Comparison of ENCODE assay signal across 16 mouse cellular contexts in the genomic region with DNA sequence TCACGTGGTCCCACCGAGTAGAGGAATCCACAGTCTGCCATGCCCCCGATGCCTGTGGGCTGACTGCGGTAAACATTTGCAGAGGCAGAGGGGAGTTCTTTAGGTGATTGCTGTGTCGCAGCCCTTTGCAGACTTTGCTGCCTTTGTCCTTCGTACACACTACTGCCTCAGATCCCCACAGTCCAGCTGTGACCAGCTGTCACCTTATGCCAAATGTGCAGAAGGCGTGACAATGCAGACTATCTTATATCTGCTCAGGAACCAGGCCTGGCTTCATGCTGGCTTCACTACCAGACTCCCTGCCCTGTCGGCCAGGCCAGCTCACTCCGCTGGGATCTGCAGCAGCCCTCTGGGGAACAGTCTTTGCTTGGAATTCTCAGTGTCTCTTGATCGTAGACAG. TPM values are rescaled to one million over a fixed set of nuclear protein-coding genes. Genes with fewer than 3 reads are reported as not detected.
A peak's percentile ranks its signal among the peaks of the same experiment; 100 is the strongest.
DNase-seq lines count a peak whose midpoint lies in the region; ATAC-seq and TF ChIP-seq lines count a peak whose summit lies in the region.
"Had no signal": no experiment of that assay in that cellular context is flagged by ENCODE, and none has a peak within 500 bp of the region (broad histone marks: within the 10 kb centered on the region; RNA-seq: fewer than 3 reads in every experiment).

No protein-coding gene starts in this region.

- no peak for TF ChIP-seq POLR2A in limb, embryonic 14.5 days (IDR thresholded peaks at IDR 0.05; ENCODE audit: borderline replicate concordance, extremely low read depth, insufficient read depth, insufficient read length)

- no peaks in the 10 kb centered on the region for H3K36me3 ChIP-seq in forebrain, embryonic 10.5 days (replicated peaks)
- H3K36me3 ChIP-seq in forebrain, embryonic 15.5 days = no peaks in the 10 kb centered on the region
- H3K36me3 ChIP-seq in kidney, embryonic 15.5 days = no peaks in the 10 kb centered on the region
- H3K36me3 ChIP-seq in limb, embryonic 14.5 days (ENCODE audit: control insufficient read depth, insufficient read depth, low read length) = no peaks in the 10 kb centered on the region
- H3K36me3 ChIP-seq: heart, embryonic 13.5 days had no signal

- H3K4me3 ChIP-seq in forebrain, embryonic 10.5 days = no peak overlapping the region
- no peak overlapping the region for H3K4me3 ChIP-seq in forebrain, embryonic 15.5 days
- H3K4me3 ChIP-seq in kidney, embryonic 15.5 days (replicated peaks) = no peak overlapping the region
- H3K4me3 ChIP-seq in limb, embryonic 14.5 days (replicated peaks; ENCODE audit: low read length) = no peak overlapping the region
- H3K4me3 ChIP-seq: heart, embryonic 13.5 days had no signal

- H3K4me1 ChIP-seq in forebrain, embryonic 10.5 days = peaks cover 7% of the 10 kb centered on the region
- no peaks in the 10 kb centered on the region for H3K4me1 ChIP-seq in forebrain, embryonic 15.5 days
- 0 out of 2 replicates have a peak, but pooled peaks cover 2% of the 10 kb centered on the region for H3K4me1 ChIP-seq in kidney, embryonic 15.5 days
- H3K4me1 ChIP-seq in limb, embryonic 14.5 days (ENCODE audit: control insufficient read depth, insufficient read depth, low read length) = no peaks in the 10 kb centered on the region
- H3K4me1 ChIP-seq: heart, embryonic 13.5 days had no signal

- H3K27ac ChIP-seq in forebrain, embryonic 10.5 days = peak overlapping the region; percentile 58
- no peak overlapping the region for H3K27ac ChIP-seq in forebrain, embryonic 15.5 days (replicated peaks)
- peak overlapping the region; percentile 63; the same call in 1 of the 2 replicates for H3K27ac ChIP-seq in kidney, embryonic 15.5 days
- H3K27ac ChIP-seq in limb, embryonic 14.5 days (replicated peaks; ENCODE audit: low read depth, low read length) = no peak overlapping the region
- H3K27ac ChIP-seq: heart, embryonic 13.5 days; stomach, postnatal 0 days had no signal

- peaks cover 7% of the 10 kb centered on the region; the same call in 1 of the 2 replicates for H3K9me3 ChIP-seq in forebrain, embryonic 10.5 days
- no peaks in the 10 kb centered on the region for H3K9me3 ChIP-seq in forebrain, embryonic 15.5 days
- H3K9me3 ChIP-seq in kidney, embryonic 15.5 days (replicated peaks) = peaks cover 4% of the 10 kb centered on the region; the same call in 1 of the 2 replicates
- H3K9me3 ChIP-seq in limb, embryonic 14.5 days (ENCODE audit: control insufficient read depth, low read length) = peaks cover 5% of the 10 kb centered on the region; the same call in 1 of the 2 replicates

- no peaks in the 10 kb centered on the region for H3K27me3 ChIP-seq in forebrain, embryonic 10.5 days (ENCODE audit: poor library complexity, severe bottlenecking)
- H3K27me3 ChIP-seq in forebrain, embryonic 15.5 days = no peaks in the 10 kb centered on the region
- H3K27me3 ChIP-seq in kidney, embryonic 15.5 days = no peaks in the 10 kb centered on the region
- no peaks in the 10 kb centered on the region for H3K27me3 ChIP-seq in limb, embryonic 14.5 days (ENCODE audit: control insufficient read depth, insufficient read depth, low read length)
- H3K27me3 ChIP-seq: CH12.LX; heart, embryonic 13.5 days had no signal

- H3K4me2 ChIP-seq in forebrain, embryonic 15.5 days (replicated peaks) = no peak overlapping the region
- H3K4me2 ChIP-seq in kidney, embryonic 15.5 days = no peak overlapping the region
- no peak overlapping the region for H3K4me2 ChIP-seq in limb, embryonic 14.5 days (replicated peaks; ENCODE audit: low read depth, low read length, severe bottlenecking)
- H3K4me2 ChIP-seq: heart, embryonic 13.5 days had no signal

- no peak for ATAC-seq in forebrain, embryonic 15.5 days (replicated peaks)
- peak; percentile 86 for ATAC-seq in kidney, embryonic 15.5 days (replicated peaks; ENCODE audit: low FRiP score)
- peak; percentile 84 for ATAC-seq in limb, embryonic 14.5 days (ENCODE audit: low FRiP score, low read depth)
- ATAC-seq: liver, postnatal 0 days had no signal

- 68% methylated on average over 10 of the region's 10 CpGs for WGBS in forebrain, embryonic 10.5 days
- WGBS in forebrain, embryonic 15.5 days = 58% methylated on average over 10 of the region's 10 CpGs
- 32% methylated on average over 10 of the region's 10 CpGs for WGBS in kidney, embryonic 15.5 days
- 43% methylated on average over 10 of the region's 10 CpGs for WGBS in limb, embryonic 14.5 days

- H3K9ac ChIP-seq in forebrain, embryonic 15.5 days (replicated peaks) = no peak overlapping the region
- no peak overlapping the region for H3K9ac ChIP-seq in kidney, embryonic 15.5 days
- no peak overlapping the region for H3K9ac ChIP-seq in limb, embryonic 14.5 days (ENCODE audit: low read depth, low read length, severe bottlenecking)
- H3K9ac ChIP-seq: heart, embryonic 13.5 days; liver, postnatal 0 days had no signal

- DNase-seq in forebrain, embryonic 10.5 days (ENCODE audit: extremely low spot score, low spot score) = no peak
- no peak for DNase-seq in kidney, postnatal 36 days
- DNase-seq in lung, postnatal 4 days = peak; percentile 14 to 55
- DNase-seq in lung, postnatal 25 days (ENCODE audit: low spot score) = no peak
- peak; percentile 31 for DNase-seq in limb, embryonic 14.5 days (ENCODE audit: low spot score)
- DNase-seq in cerebellum, postnatal 10 days = no peak
- DNase-seq: adrenal gland, postnatal 25 days; cerebellum, adult 9-10 months; gastrocnemius, postnatal 14 days; liver, postnatal 0 days; thymus, postnatal 14 days had no signal

RNA-seq across cellular contexts. Expression of a gene that starts 29.5 kb away (rescaled TPM):
- 1.4 and 1.5 TPM in 2 replicates for polyA plus RNA-seq in forebrain, embryonic 10.5 days (2016; fragmentation: Nextera tagmentation; extraction: Ambion mirVana)
- 2.8 and 4.0 TPM in 2 replicates for polyA plus RNA-seq in forebrain, embryonic 15.5 days (2015; fragmentation: Nextera tagmentation; extraction: Ambion mirVana)
- 1.9 and 2.9 TPM in 2 replicates for polyA plus RNA-seq in kidney, embryonic 15.5 days (2015; fragmentation: Nextera tagmentation; extraction: Ambion mirVana)
- polyA plus RNA-seq in limb, embryonic 14.5 days (2012; rRNA removed) = 1.7 and 2.3 TPM in 2 replicates
- 2.1 and 2.9 TPM in 2 replicates for polyA plus RNA-seq in limb, embryonic 14.5 days (2014; fragmentation: Nextera tagmentation; extraction: Ambion mirVana)
- polyA plus RNA-seq: liver, postnatal 0 days had no signal

Comparison
In these comparisons a context has a peak if more than half of its experiments do, and no peak if none do; other contexts are left out.
1. DNase-seq: peak in lung, postnatal 4 days (2 of 2) and limb, embryonic 14.5 days (single experiment); none in forebrain, embryonic 10.5 days (single experiment), kidney, postnatal 36 days (0 of 2), lung, postnatal 25 days (single experiment) and cerebellum, postnatal 10 days (0 of 2).
2. H3K27ac ChIP-seq: peak in forebrain, embryonic 10.5 days (single experiment) and kidney, embryonic 15.5 days (single experiment); none in forebrain, embryonic 15.5 days (single experiment) and limb, embryonic 14.5 days (single experiment).